Mouse (Mus musculus) cerebellum, adult 2 months (tissue): ENCODE data around the gene Krt77.

Experiments
- CTCF ChIP-seq: fragments of 200-500 bp; IDR thresholded peaks from 2 replicates; pipeline ENCODE4 v1.5.1; 2011; ENCODE audit warnings: low read depth, mild to moderate bottlenecking, control low read depth, low read length, moderate library complexity, borderline replicate concordance; ENCODE audit not compliant: insufficient read depth
- POLR2A ChIP-seq: fragments of 200-500 bp; IDR thresholded peaks from 2 replicates; pipeline ENCODE4 v1.6.1; 2011; ENCODE audit warnings: low read length, control low read depth, borderline replicate concordance; ENCODE audit not compliant: insufficient read depth

- TF ChIP-seq CTCF (no peak), POLR2A (no peak)
Observed at GRCm38 (mm10) chr15:101821786-101822185, 47.7 kb downstream of the Krt77 start.
